Mouse (Mus musculus) intestine, embryonic 14.5 days (tissue): ENCODE results near the gene Ppil4. TPM values are rescaled to one million over a fixed set of nuclear protein-coding genes. Genes with fewer than 3 reads are reported as not detected.

Experiments
- ATAC-seq: fragments of 200-750 bp; cut with Nextera tagmentation; replicated peaks from 2 replicates; pipeline ENCODE4 v1.8.0; 2017; ENCODE audit warnings: low read depth, moderate number of reproducible peaks, moderate TSS enrichment, moderate library complexity; ENCODE audit not compliant: low FRiP score, low TSS enrichment
- DNase-seq: peaks from one replicate; pipeline ENCODE4 v3.0.0-alpha.2; 2018; ENCODE audit warnings: low spot score
- H3K27ac ChIP-seq: fragments of 300-500 bp; sonication (generic); 2 replicates; pipeline ENCODE4 v1.5.1; 2014; ENCODE audit warnings: low read depth, mild to moderate bottlenecking, control low read depth
- H3K27me3 ChIP-seq: fragments of 300-500 bp; sonication (generic); replicated peaks from 2 replicates; pipeline ENCODE4 v1.6.1; 2014; ENCODE audit warnings: low read length, control low read depth; ENCODE audit not compliant: control insufficient read depth, insufficient read depth
- H3K36me3 ChIP-seq: fragments of 300-500 bp; sonication (generic); 2 replicates; pipeline ENCODE4 v1.6.1; 2014; ENCODE audit warnings: low read length, control low read depth; ENCODE audit not compliant: control insufficient read depth, insufficient read depth
- H3K4me1 ChIP-seq: fragments of 300-500 bp; sonication (generic); replicated peaks from 2 replicates; pipeline ENCODE4 v1.6.1; 2014; ENCODE audit warnings: low read length, control low read depth, mixed read lengths; ENCODE audit not compliant: control insufficient read depth, insufficient read depth
- H3K4me2 ChIP-seq: fragments of 300-500 bp; sonication (generic); 2 replicates; pipeline ENCODE4 v1.6.1; 2014; ENCODE audit warnings: low read length
- H3K4me3 ChIP-seq: fragments of 300-500 bp; sonication (generic); 2 replicates; pipeline ENCODE4 v1.5.1; 2014; ENCODE audit warnings: low read depth, low read length, control low read depth, mixed read lengths
- H3K9ac ChIP-seq: fragments of 300-500 bp; sonication (generic); 2 replicates; pipeline ENCODE4 v1.6.1; 2014; ENCODE audit warnings: mild to moderate bottlenecking, low read length
- H3K9me3 ChIP-seq: fragments of 300-500 bp; sonication (generic); 2 replicates; pipeline ENCODE4 v1.6.1; 2016; ENCODE audit warnings: low read length, control low read depth; ENCODE audit not compliant: control insufficient read depth
- WGBS: fragments of 180-500 bp; shearing (Covaris S2); extraction: QIAGEN DNeasy Blood & Tissue Kit; methylation state at CpG from one replicate; pipeline ENCODE4 v1.1.7; 2014; 5-methylcytosine and 5-hydroxymethylcytosine counted together
- polyA plus RNA-seq: library from polyadenylated mRNA; unstranded; fragments of >200 nt; fragmentation: Nextera tagmentation; extraction: Ambion mirVana; gene quantifications from 2 replicates; pipeline ENCODE4 v1.2.1, GENCODE M21; 2014

Gene Ppil4
- polyA plus RNA-seq, 1 experiment from 2014 or later, result 34.7 TPM

DNA sequence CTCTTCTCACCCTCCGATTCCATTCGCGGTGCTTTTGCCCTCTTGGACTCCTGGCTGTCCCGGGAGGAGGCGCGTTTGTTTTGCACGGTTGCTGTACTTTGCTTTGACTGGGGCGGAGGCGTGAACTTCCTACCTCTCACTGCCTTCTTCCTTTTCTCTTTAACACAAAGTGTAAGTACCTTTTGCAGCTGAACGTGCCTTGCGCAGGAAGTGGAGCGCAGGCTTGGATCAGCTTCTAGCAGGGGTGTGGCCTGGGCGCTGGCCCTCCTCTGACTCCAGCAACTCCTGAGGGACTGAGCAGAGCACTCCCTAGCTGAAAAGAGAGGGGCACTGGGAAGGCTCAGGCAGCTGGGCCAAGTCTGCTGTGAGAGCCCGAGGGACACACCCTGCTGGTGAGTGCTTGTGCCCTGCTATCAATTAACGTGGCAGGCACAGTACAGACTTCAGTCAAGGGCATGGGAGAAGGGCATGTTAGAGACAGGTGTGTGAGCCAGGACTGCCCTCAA, 39.5 kb downstream of the Ppil4 start, which contains the start of gene Zc3h12d:
Gene Zc3h12d (plus strand): TSS at position 300 of the 506 bp plus-strand sequence.
- Histone ChIP-seq H3K27ac (no peak within 1 kb of the TSS), H3K9me3 (no peaks in the 10 kb centered on the region), H3K4me1 (no peaks in the 10 kb centered on the region), H3K36me3 (no peaks in the 10 kb centered on the region), H3K27me3 (no peaks in the 10 kb centered on the region), H3K4me2 (peak within 1 kb of the TSS; percentile 45), H3K4me3 (peak within 1 kb of the TSS; percentile 17; the same call in 1 of the 2 replicates), H3K9ac (no peak within 1 kb of the TSS)
- 2% methylated on average over 15 of the region's 15 CpGs for WGBS
- peak; percentile 81 for ATAC-seq
- DNase-seq, result peak; percentile 74

DNA sequence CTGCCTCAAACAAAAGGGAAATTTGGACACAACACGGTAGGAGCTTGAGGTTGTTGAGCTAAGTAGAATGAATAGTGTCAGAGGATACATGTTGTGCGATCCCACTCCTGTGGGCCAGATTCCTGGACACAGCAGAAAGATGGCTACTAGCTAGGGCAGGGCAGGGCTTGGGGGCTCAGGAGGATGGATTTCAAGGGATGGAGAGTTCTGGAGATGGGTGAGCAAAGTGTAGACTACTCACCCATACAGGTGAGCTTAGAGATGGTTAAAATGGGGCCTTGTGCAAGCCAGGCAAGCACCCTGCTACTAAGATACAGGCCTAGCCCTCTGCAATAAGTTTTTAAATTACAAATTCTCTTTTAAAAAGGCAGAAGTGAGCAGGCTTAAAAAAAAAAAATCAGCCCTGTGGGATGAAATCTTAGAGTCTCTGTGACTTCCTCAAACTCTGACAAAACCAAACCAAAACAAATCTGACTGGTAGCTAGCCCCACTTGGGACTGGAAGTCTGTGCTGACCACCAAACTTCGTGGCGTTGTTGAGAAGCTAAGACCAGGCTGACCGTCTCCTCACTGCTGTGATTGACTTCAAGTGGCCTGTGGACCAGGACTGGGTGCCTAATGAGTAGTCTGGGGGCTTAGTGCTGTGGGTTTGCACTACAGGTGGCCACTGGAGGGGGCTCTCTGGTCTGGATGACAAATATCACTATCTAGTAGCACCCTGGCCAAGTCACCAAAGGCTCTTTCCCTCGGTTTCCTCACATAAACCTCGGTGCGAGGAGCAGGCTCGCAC, 40.9 kb downstream of the Ppil4 start:
- H3K9ac ChIP-seq, result no peak overlapping the region
- H3K27ac ChIP-seq, result no peak overlapping the region
- no peak for DNase-seq
- H3K4me1 ChIP-seq, result no peaks in the 10 kb centered on the region
- no peak overlapping the region for H3K4me3 ChIP-seq
- no peak overlapping the region for H3K4me2 ChIP-seq
- ATAC-seq, result no peak
- no peaks in the 10 kb centered on the region for H3K9me3 ChIP-seq
- H3K27me3 ChIP-seq, result no peaks in the 10 kb centered on the region
- H3K36me3 ChIP-seq, result no peaks in the 10 kb centered on the region
- 79% methylated on average over 9 of the region's 9 CpGs for WGBS

DNA sequence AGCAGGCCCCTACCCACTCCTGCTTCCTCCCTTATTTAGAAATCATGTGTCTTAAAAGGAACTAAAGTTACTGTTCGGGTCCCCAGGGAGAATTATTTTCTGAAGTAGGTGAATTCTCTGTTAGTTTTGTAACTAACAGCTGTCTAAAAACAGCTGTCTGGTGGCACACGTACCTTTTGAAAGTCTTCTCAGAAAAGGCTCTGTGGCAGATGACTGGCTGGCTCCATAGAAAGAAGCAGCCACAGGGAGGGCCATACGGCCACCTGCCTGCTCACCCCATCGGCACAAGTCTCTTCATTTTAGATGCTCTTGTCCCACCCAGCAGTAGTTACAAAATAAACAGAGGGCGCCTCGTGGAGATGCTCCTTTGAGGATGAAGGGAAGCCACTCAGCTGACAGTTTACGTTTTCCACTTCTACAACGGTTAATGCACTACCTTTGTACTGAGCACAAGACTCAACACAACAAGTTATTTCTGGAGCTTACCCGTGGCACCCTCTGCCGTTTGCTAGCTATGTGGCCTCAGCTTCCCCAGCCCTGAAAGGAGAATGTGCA, 42.1 kb downstream of the Ppil4 start:
- Histone ChIP-seq H3K4me1 (no peaks in the 10 kb centered on the region), H3K4me2 (no peak overlapping the region), H3K36me3 (no peaks in the 10 kb centered on the region), H3K27me3 (no peaks in the 10 kb centered on the region), H3K9me3 (no peaks in the 10 kb centered on the region), H3K9ac (no peak overlapping the region), H3K27ac (no peak overlapping the region), H3K4me3 (no peak overlapping the region)
- no peak for ATAC-seq
- DNase-seq, result no peak
- WGBS, result 64% methylated on average over 10 of the region's 10 CpGs

DNA sequence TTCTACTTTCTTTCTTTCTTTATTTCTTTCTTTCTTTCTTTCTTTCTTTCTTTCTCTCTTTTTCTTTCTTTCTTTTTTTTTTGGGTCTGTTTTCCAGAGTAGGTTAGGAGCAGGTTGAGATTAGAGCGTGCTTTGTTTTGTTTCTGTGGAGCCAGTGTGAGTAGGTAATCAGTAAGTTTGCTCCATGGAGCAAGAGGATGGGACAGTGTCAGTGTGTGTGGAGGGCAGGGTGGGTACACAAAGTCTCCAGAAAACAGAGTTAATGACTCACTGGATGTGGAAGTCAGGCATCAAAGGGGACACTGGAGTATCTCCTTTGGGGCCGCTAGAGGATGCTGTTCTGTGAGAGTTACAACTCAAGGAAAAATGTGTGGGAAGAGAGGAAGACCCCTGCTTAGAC, 44.2 kb downstream of the Ppil4 start:
- Histone ChIP-seq H3K4me3 (no peak overlapping the region), H3K9ac (no peak overlapping the region), H3K4me1 (no peaks in the 10 kb centered on the region), H3K27ac (no peak overlapping the region), H3K27me3 (no peaks in the 10 kb centered on the region), H3K9me3 (no peaks in the 10 kb centered on the region), H3K4me2 (no peak overlapping the region), H3K36me3 (no peaks in the 10 kb centered on the region)
- DNase-seq (no peak), ATAC-seq (no peak)
- WGBS, result 58% methylated on average over 2 of the region's 2 CpGs

DNA sequence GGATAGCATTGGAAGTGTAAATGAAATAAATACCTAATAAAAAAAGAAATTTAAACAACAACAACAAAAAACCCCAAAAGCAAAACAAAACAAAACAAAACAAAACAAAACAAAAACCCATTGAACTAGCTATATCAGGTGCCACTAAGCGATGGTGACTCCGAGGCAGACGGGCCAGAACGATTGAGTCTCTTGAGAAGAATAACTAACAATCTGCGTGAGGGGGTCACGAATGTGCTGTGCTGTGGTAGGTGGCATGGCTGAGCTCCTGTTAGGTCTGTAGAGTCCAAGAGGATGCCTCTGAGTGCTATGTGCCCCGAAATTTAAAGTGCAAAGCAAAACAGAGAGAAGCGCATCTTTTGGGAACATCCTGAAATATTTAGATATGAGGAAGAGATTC, 44.8 kb downstream of the Ppil4 start:
- Histone ChIP-seq H3K27me3 (no peaks in the 10 kb centered on the region), H3K36me3 (no peaks in the 10 kb centered on the region), H3K9me3 (no peaks in the 10 kb centered on the region), H3K4me1 (no peaks in the 10 kb centered on the region), H3K4me3 (no peak overlapping the region), H3K27ac (no peak overlapping the region), H3K9ac (no peak overlapping the region), H3K4me2 (no peak overlapping the region)
- 85% methylated on average over 8 of the region's 8 CpGs for WGBS
- no peak for ATAC-seq
- no peak for DNase-seq

DNA sequence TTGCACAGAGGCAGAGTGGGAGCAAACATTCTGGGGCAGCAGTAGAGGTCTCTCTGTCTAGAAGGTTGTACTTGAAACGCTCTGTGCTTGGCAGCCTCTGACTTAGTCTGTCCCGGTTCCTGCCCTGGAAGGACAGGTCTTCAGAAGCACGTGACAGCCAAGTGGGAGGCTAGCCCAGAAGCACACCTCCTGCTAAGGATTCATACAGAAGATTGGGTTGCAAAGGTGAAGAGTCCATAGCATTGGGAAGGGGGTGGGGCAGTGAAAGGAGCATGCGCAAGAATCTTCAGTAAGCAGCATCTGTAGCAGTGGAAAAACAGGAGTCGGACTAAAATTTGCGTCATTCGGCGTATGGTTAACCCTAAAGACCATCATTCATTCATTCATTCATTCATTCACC, 45.3 kb downstream of the Ppil4 start:
- H3K36me3 ChIP-seq, result no peaks in the 10 kb centered on the region
- no peak overlapping the region for H3K4me2 ChIP-seq
- H3K27ac ChIP-seq, result no peak overlapping the region
- H3K9ac ChIP-seq, result no peak overlapping the region
- ATAC-seq, result no peak
- WGBS, result 90% methylated on average over 8 of the region's 8 CpGs
- DNase-seq, result no peak
- no peaks in the 10 kb centered on the region for H3K9me3 ChIP-seq
- H3K27me3 ChIP-seq, result no peaks in the 10 kb centered on the region
- H3K4me3 ChIP-seq, result no peak overlapping the region
- no peaks in the 10 kb centered on the region for H3K4me1 ChIP-seq

DNA sequence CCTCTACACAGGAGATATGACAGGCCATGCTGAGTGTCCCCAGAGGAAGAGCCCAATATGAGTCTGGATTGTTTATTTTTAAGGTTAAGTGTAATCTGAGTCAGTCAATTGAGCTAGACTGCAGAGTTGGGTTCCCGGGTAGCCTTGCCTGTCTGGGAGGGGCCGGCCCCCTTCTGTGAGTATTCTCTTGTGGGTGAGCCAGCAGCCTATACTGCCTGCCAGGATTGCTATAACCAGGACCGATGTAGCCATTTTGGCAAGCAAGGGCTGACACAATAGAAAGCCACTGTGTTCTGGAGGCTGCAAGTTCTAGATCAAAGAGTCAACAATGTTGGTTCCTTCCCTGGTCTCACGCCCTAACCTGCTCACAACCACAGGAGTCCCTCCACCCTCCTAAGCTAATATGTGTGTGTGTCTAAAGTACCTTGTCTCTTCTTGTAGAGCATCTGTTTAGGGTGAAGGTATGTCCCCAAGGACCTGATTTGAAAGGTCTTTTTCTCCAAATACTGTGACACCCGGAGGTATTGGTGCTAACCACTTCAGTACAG, 46.3 kb downstream of the Ppil4 start:
- H3K27ac ChIP-seq, result no peak overlapping the region
- no peaks in the 10 kb centered on the region for H3K36me3 ChIP-seq
- H3K4me1 ChIP-seq, result no peaks in the 10 kb centered on the region
- H3K4me2 ChIP-seq, result no peak overlapping the region
- DNase-seq, result no peak
- ATAC-seq, result no peak
- H3K9ac ChIP-seq, result no peak overlapping the region
- WGBS, result 77% methylated on average over 5 of the region's 5 CpGs
- no peaks in the 10 kb centered on the region for H3K9me3 ChIP-seq
- no peak overlapping the region for H3K4me3 ChIP-seq
- H3K27me3 ChIP-seq, result no peaks in the 10 kb centered on the region

DNA sequence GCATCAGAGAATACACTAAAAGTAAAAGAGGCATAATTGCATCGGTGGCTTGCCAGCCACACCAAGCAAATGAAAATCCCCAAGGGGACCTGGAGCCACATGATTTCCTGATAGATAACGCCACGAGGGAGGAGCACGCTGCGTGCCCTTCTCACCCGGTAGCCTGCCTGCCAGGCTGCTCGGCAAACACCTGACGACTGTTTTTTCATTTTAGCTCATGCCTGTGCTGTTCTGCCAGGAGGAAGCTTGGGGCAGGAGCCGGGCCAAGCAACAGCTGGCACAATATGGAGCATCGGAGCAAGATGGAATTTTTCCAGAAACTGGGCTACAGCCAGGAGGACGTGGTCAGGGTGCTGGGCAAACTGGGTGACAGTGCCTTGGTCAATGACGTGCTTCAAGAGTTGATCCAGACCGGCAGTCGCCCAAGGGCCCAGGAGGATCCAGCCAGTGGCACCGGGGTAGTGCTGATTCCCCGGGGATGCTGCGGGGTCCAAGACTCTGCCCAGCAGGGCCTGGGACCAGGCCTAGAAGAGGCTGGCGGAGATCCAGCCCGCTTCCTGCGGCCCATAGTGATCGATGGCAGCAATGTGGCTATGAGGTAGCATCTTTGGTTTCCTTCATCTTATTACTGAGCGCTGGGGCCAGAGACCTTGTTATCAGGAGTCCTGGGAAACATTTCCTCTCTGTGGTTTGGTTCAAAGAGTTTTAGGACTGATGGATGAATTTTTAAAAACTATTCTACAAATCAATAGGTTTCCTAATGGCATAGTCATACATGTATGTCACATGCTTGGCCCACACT, 47.1 kb downstream of the Ppil4 start:
- Histone ChIP-seq H3K4me3 (no peak overlapping the region), H3K36me3 (no peaks in the 10 kb centered on the region), H3K27me3 (no peaks in the 10 kb centered on the region), H3K27ac (no peak overlapping the region), H3K9ac (no peak overlapping the region), H3K4me1 (no peaks in the 10 kb centered on the region), H3K4me2 (no peak overlapping the region), H3K9me3 (no peaks in the 10 kb centered on the region)
- no peak for DNase-seq
- WGBS, result 88% methylated on average over 22 of the region's 22 CpGs
- ATAC-seq, result no peak
